12 mouse cellular contexts compared by ENCODE assay signal in genomic region chr2:181302041-181302440, GRCm38 (mm10). TPM values are rescaled to one million over a fixed set of nuclear protein-coding genes. Genes with fewer than 3 reads are reported as not detected.
DNase-seq lines count a peak whose midpoint lies in the region; ATAC-seq and TF ChIP-seq lines count a peak whose summit lies in the region.
"Had no signal": no experiment of that assay in that cellular context is flagged by ENCODE, and none has a peak within 500 bp of the region (broad histone marks: within the 10 kb centered on the region; RNA-seq: fewer than 3 reads in every experiment).

No protein-coding gene starts in this region.

- DNase-seq in heart, postnatal 10 days, result peak; percentile 33 to 45
- DNase-seq in heart, adult 9 months (ENCODE audit: low spot score in 2 of 2), result no peak
- peak; percentile 9 for DNase-seq in retina, postnatal 1 day
- DNase-seq in retina, embryonic 14.5 days (ENCODE audit: low spot score), result no peak
- DNase-seq in embryonic facial prominence, embryonic 11.5 days (ENCODE audit: low spot score), result peak; percentile 72
- peak; percentile 35 for DNase-seq in thymus, postnatal 25 days
- DNase-seq in gastrocnemius, postnatal 10 days, result no peak
- DNase-seq in kidney, adult 2 months, result no peak
- DNase-seq: cerebellum, postnatal 36 days; kidney, adult 9 months had no signal

- H3K27ac ChIP-seq in embryonic facial prominence, embryonic 11.5 days (replicated peaks; ENCODE audit: low read depth, low read length), result no peak overlapping the region
- no peak overlapping the region for H3K27ac ChIP-seq in kidney, adult 2 months (ENCODE audit: insufficient read depth, low read depth, low read length)
- H3K27ac ChIP-seq: limb, embryonic 13.5 days; neural tube, embryonic 13.5 days had no signal

- no peak overlapping the region for H3K4me2 ChIP-seq in embryonic facial prominence, embryonic 11.5 days (ENCODE audit: low read depth, low read length)
- H3K4me2 ChIP-seq: limb, embryonic 13.5 days; neural tube, embryonic 13.5 days had no signal

- H3K27me3 ChIP-seq in embryonic facial prominence, embryonic 11.5 days (ENCODE audit: control insufficient read depth, insufficient read depth, low read length), result peaks cover 7% of the 10 kb centered on the region
- no peaks in the 10 kb centered on the region for H3K27me3 ChIP-seq in kidney, adult 2 months (replicated peaks; ENCODE audit: control insufficient read depth, insufficient read depth, low read length)

- TF ChIP-seq CTCF in kidney, adult 2 months (conservative IDR thresholded peaks at IDR 0.05; ENCODE audit: insufficient read depth, insufficient read length, low read depth, low read length), result no peak

- no peaks in the 10 kb centered on the region for H3K36me3 ChIP-seq in embryonic facial prominence, embryonic 11.5 days (replicated peaks; ENCODE audit: control insufficient read depth, insufficient read depth, low read depth, low read length)
- H3K36me3 ChIP-seq in kidney, adult 2 months (ENCODE audit: control insufficient read depth, insufficient read depth, low read length), result no peaks in the 10 kb centered on the region

- H3K4me1 ChIP-seq in embryonic facial prominence, embryonic 11.5 days (ENCODE audit: control insufficient read depth, insufficient read depth, low read length), result no peaks in the 10 kb centered on the region
- H3K4me1 ChIP-seq in kidney, adult 2 months (ENCODE audit: control insufficient read depth, insufficient read depth, low read length), result no peaks in the 10 kb centered on the region; the same call in 1 of the 2 replicates

- TF ChIP-seq POLR2A in kidney, adult 2 months (IDR thresholded peaks at IDR 0.05; ENCODE audit: low read depth, low read length), result no peak

- 29% methylated on average over 3 of the region's 3 CpGs for WGBS in embryonic facial prominence, embryonic 11.5 days
- 40% methylated on average over 3 of the region's 3 CpGs for WGBS in kidney, adult 2 months

- H3K9ac ChIP-seq in embryonic facial prominence, embryonic 11.5 days (replicated peaks; ENCODE audit: low read length), result no peak overlapping the region
- H3K9ac ChIP-seq: limb, embryonic 13.5 days; neural tube, embryonic 13.5 days had no signal

- ATAC-seq in embryonic facial prominence, embryonic 11.5 days (replicated peaks; ENCODE audit: insufficient number of reproducible peaks, low FRiP score, low TSS enrichment, low read depth), result no peak

- intact Hi-C loops in heart, postnatal 10 days (cut with DNase I), result no loop called here

- H3K4me3 ChIP-seq in embryonic facial prominence, embryonic 11.5 days (ENCODE audit: low read depth, low read length), result no peak overlapping the region
- no peak overlapping the region for H3K4me3 ChIP-seq in kidney, adult 2 months (ENCODE audit: insufficient read depth, low read depth, low read length)
- H3K4me3 ChIP-seq: limb, embryonic 13.5 days; neural tube, embryonic 13.5 days had no signal

- no peaks in the 10 kb centered on the region for H3K9me3 ChIP-seq in embryonic facial prominence, embryonic 11.5 days (replicated peaks; ENCODE audit: control insufficient read depth, low read length)
- H3K9me3 ChIP-seq: neural tube, embryonic 13.5 days had no signal

RNA-seq across cellular contexts. Expression of gene Stmn3, which starts 12.3 kb away (rescaled TPM):
- under 1 TPM in 1 of 2 experiments, not detected in 1; 0.37 TPM for total RNA-seq in heart, postnatal 10 days (2021)
- 79.6 and 98.0 TPM in 2 replicates for polyA plus RNA-seq in embryonic facial prominence, embryonic 11.5 days (2014; fragmentation: Nextera tagmentation; extraction: Ambion mirVana)
- 1 to 10 TPM; 1.1 to 1.6 TPM for total RNA-seq in gastrocnemius, postnatal 10 days (2021)
- 0.46 and 2.4 TPM in 2 replicates for polyA plus RNA-seq in kidney, adult 2 months (2012; rRNA removed)

RNA-seq across cellular contexts. Expression of gene Gmeb2, which starts 14.2 kb away (rescaled TPM):
- total RNA-seq in heart, postnatal 10 days (2021), result 10 to 100 TPM; 12.3 to 15.3 TPM
- 18.0 and 18.3 TPM in 2 replicates for polyA plus RNA-seq in embryonic facial prominence, embryonic 11.5 days (2014; fragmentation: Nextera tagmentation; extraction: Ambion mirVana)
- 10 to 100 TPM in 1 of 2 experiments, 1 to 10 TPM in 1; 9.1 to 11.0 TPM for total RNA-seq in gastrocnemius, postnatal 10 days (2021)
- 12.8 and 14.5 TPM in 2 replicates for polyA plus RNA-seq in kidney, adult 2 months (2012; rRNA removed)

RNA-seq across cellular contexts. Expression of gene Rtel1, which starts 17.5 kb away (rescaled TPM):
- 10 to 100 TPM; 24.8 to 27.7 TPM for total RNA-seq in heart, postnatal 10 days (2021)
- polyA plus RNA-seq in embryonic facial prominence, embryonic 11.5 days (2014; fragmentation: Nextera tagmentation; extraction: Ambion mirVana), result 52.5 and 55.9 TPM in 2 replicates
- total RNA-seq in gastrocnemius, postnatal 10 days (2021), result 10 to 100 TPM; 21.1 to 23.0 TPM
- 30.2 and 30.9 TPM in 2 replicates for polyA plus RNA-seq in kidney, adult 2 months (2012; rRNA removed)

Comparison
In these comparisons a context has a peak if more than half of its experiments do, and no peak if none do; other contexts are left out.
1. DNase-seq: peak in heart, postnatal 10 days (2 of 2), retina, postnatal 1 day (single experiment), embryonic facial prominence, embryonic 11.5 days (single experiment) and thymus, postnatal 25 days (single experiment); none in heart, adult 9 months (0 of 2), retina, embryonic 14.5 days (single experiment), gastrocnemius, postnatal 10 days (single experiment) and kidney, adult 2 months (single experiment).